Mouse (Mus musculus) MEL (cell line): ENCODE data around the gene Tbc1d5.

Source experiments
- CTCF ChIP-seq, 3 experiments: IDR thresholded peaks in 2 of 3; conservative IDR thresholded peaks in 1 of 3; 2 replicates each; pipeline ENCODE4 v1.5.1; 2011 to 2012; ENCODE audit warnings: low read length in 3 of 3, low read depth in 2 of 3, mild to moderate bottlenecking in 2 of 3, improper control_type of control experiment in 1 of 3, inconsistent platforms in 1 of 3, mixed read lengths in 1 of 3, moderate library complexity in 1 of 3; ENCODE audit not compliant: control insufficient read depth in 1 of 3, insufficient read depth in 1 of 3, poor library complexity in 1 of 3, severe bottlenecking in 1 of 3
- EP300 ChIP-seq, 2 experiments: IDR thresholded peaks; 2 replicates each; pipeline ENCODE4 v1.6.1; 2011; ENCODE audit warnings: improper control_type of control experiment in 2 of 2, low read length in 2 of 2, low read depth in 1 of 2, mild to moderate bottlenecking in 1 of 2
- GABPA ChIP-seq: IDR thresholded peaks from 2 replicates; pipeline ENCODE4 v1.6.1; 2012; ENCODE audit warnings: low read depth, mild to moderate bottlenecking, inconsistent platforms, low read length, improper control_type of control experiment, moderate library complexity
- POLR2A ChIP-seq, 2 experiments: IDR thresholded peaks; 2 replicates each; pipeline ENCODE4 v1.6.1; 2011 to 2012; ENCODE audit warnings: low read length in 2 of 2, mild to moderate bottlenecking in 2 of 2, control low read depth in 1 of 2, improper control_type of control experiment in 1 of 2, low read depth in 1 of 2, moderate library complexity in 1 of 2; ENCODE audit not compliant: control insufficient read depth in 1 of 2, insufficient read depth in 1 of 2, poor library complexity in 1 of 2
- UBTF ChIP-seq: IDR thresholded peaks from 2 replicates; pipeline ENCODE4 v1.6.1; 2012; ENCODE audit warnings: low read depth, mild to moderate bottlenecking, inconsistent platforms, low read length, improper control_type of control experiment, moderate library complexity, borderline replicate concordance; ENCODE audit not compliant: insufficient read depth
- ZMIZ1 ChIP-seq: IDR thresholded peaks from 2 replicates; pipeline ENCODE4 v1.6.1; 2012; ENCODE audit warnings: low read depth, mild to moderate bottlenecking, inconsistent platforms, low read length, improper control_type of control experiment, moderate library complexity
- ZNF384 ChIP-seq: IDR thresholded peaks from 2 replicates; pipeline ENCODE4 v1.6.1; 2012; ENCODE audit warnings: low read depth, mild to moderate bottlenecking, inconsistent platforms, low read length, improper control_type of control experiment

DNA sequence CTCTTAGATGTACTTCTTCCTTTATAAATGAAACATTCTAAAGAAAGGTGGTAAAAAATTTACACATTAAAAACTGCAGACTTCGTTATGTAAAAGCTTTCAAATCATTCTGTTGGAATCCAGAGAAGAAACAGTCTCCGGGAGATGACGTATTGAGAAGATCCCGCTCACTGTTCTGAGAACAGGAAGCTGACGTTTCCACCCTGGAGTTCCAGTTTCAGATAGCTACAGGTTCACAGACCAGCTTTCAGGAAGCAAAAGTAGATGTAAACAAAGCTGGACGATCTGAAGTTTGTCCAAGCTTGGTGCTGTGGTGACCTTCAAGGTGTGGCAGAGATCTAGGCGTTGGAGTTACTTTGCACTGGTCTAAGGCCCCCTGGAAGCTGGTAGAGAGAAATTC lies 41.9 kb upstream of the Tbc1d5 start:
- TF ChIP-seq CTCF (IDR thresholded peaks at IDR 0.05 in 2 of 3, conservative IDR thresholded peaks at IDR 0.05 in 1 of 3; ENCODE audit: control insufficient read depth in 1 of 3, insufficient read depth in 1 of 3, low read depth in 2 of 3, low read length in 3 of 3, poor library complexity in 1 of 3, severe bottlenecking in 1 of 3) (no peak), EP300 (IDR thresholded peaks at IDR 0.05; ENCODE audit: low read depth in 1 of 2, low read length in 2 of 2) (no peak), ZMIZ1 (no peak), GABPA (no peak), ZNF384 (no peak), UBTF (no peak), POLR2A (IDR thresholded peaks at IDR 0.05; ENCODE audit: control insufficient read depth in 1 of 2, insufficient read depth in 1 of 2, low read depth in 1 of 2, low read length in 2 of 2, poor library complexity in 1 of 2) (no peak)
